Mouse (Mus musculus) myocyte (in vitro differentiated cells): ENCODE data around the gene Mip.

Source experiments
- CEBPB ChIP-seq: IDR thresholded peaks from 2 replicates; pipeline ENCODE4 v1.6.1; 2011; ENCODE audit warnings: mild to moderate bottlenecking, moderate library complexity; ENCODE audit not compliant: poor library complexity, insufficient read depth, severe bottlenecking
- E2F4 ChIP-seq: IDR thresholded peaks from one replicate; pipeline ENCODE4 v1.6.1; 2011; ENCODE audit warnings: mild to moderate bottlenecking, control low read depth, moderate library complexity; ENCODE audit not compliant: insufficient read depth
- MAX ChIP-seq: IDR thresholded peaks from one replicate; pipeline ENCODE4 v1.6.1; 2011; ENCODE audit warnings: low read depth, mild to moderate bottlenecking, control low read depth
- MYOD1 ChIP-seq, 3 experiments: IDR thresholded peaks; one replicate each; pipeline ENCODE4 v1.6.1; 2011; ENCODE audit warnings: control low read depth in 2 of 3, low read depth in 2 of 3, mild to moderate bottlenecking in 2 of 3, moderate library complexity in 1 of 3; ENCODE audit not compliant: insufficient read length in 2 of 3, control insufficient read depth in 1 of 3
- MYOG ChIP-seq, 3 experiments: IDR thresholded peaks; one replicate each; pipeline ENCODE4 v1.6.1; 2011; ENCODE audit warnings: control low read depth in 2 of 3, low read depth in 2 of 3, mild to moderate bottlenecking in 2 of 3; ENCODE audit not compliant: insufficient read length in 2 of 3, control insufficient read depth in 1 of 3, insufficient read depth in 1 of 3
- POLR2A ChIP-seq: IDR thresholded peaks from one replicate; pipeline ENCODE4 v1.6.1; 2011; ENCODE audit warnings: low read depth, mild to moderate bottlenecking, control low read depth, moderate library complexity; ENCODE audit not compliant: insufficient read length
- POLR2AphosphoS2 ChIP-seq: IDR thresholded peaks from one replicate; pipeline ENCODE4 v1.6.1; 2011; ENCODE audit warnings: low read depth, control low read depth; ENCODE audit not compliant: insufficient read length
- SRF ChIP-seq: IDR thresholded peaks from one replicate; pipeline ENCODE4 v1.6.1; 2011; ENCODE audit warnings: low read depth; ENCODE audit not compliant: control insufficient read depth, insufficient read length
- TCF12 ChIP-seq: IDR thresholded peaks from one replicate; pipeline ENCODE4 v1.6.1; 2011; ENCODE audit warnings: mild to moderate bottlenecking, control low read depth; ENCODE audit not compliant: poor library complexity, insufficient read depth, severe bottlenecking

- TF ChIP-seq POLR2A (no peak), E2F4 (no peak), SRF (no peak), MYOD1 (IDR thresholded peaks at IDR 0.05; ENCODE audit: control insufficient read depth in 1 of 3, insufficient read length in 2 of 3, low read depth in 2 of 3) (no peak), CEBPB (no peak), MAX (no peak), MYOG (IDR thresholded peaks at IDR 0.05; ENCODE audit: control insufficient read depth in 1 of 3, insufficient read depth in 1 of 3, insufficient read length in 2 of 3, low read depth in 2 of 3) (no peak), TCF12 (no peak), POLR2AphosphoS2 (no peak)
These were observed 2.0 kb downstream of the Mip start for GRCm38 (mm10) chr10:128227592-128227991.
